Mouse (Mus musculus) lung, embryonic 15.5 days (tissue): Measurements from ENCODE around the gene Pxdc1. TPM values are rescaled to one million over a fixed set of nuclear protein-coding genes. Genes with fewer than 3 reads are reported as not detected.

ENCODE experiments used
- ATAC-seq: fragments of 200-750 bp; cut with Nextera tagmentation; 2 replicates; pipeline ENCODE4 v1.8.0; 2017; ENCODE audit warnings: moderate number of reproducible peaks, borderline replicate concordance; ENCODE audit not compliant: low FRiP score, low TSS enrichment; ENCODE audit errors: extremely low read depth
- H3K27ac ChIP-seq: fragments of 300-500 bp; sonication (generic); 2 replicates; pipeline ENCODE4 v1.5.1; 2015; ENCODE audit warnings: moderate library complexity, mild to moderate bottlenecking, inconsistent platforms
- H3K27me3 ChIP-seq: fragments of 300-500 bp; sonication (generic); 2 replicates; pipeline ENCODE4 v1.6.1; 2015; ENCODE audit warnings: inconsistent platforms
- H3K36me3 ChIP-seq: fragments of 300-500 bp; sonication (generic); 2 replicates; pipeline ENCODE4 v1.6.1; 2015; ENCODE audit warnings: inconsistent platforms
- H3K4me1 ChIP-seq: fragments of 300-500 bp; sonication (generic); 2 replicates; pipeline ENCODE4 v1.6.1; 2015; ENCODE audit warnings: inconsistent platforms
- H3K4me2 ChIP-seq: fragments of 300-500 bp; sonication (generic); 2 replicates; pipeline ENCODE4 v1.6.1; 2015; ENCODE audit warnings: inconsistent platforms, mild to moderate bottlenecking, moderate library complexity
- H3K4me3 ChIP-seq: fragments of 300-500 bp; sonication (generic); 2 replicates; pipeline ENCODE4 v1.5.1; 2015; ENCODE audit warnings: mild to moderate bottlenecking, inconsistent platforms
- H3K9ac ChIP-seq: fragments of 300-500 bp; sonication (generic); 2 replicates; pipeline ENCODE4 v1.6.1; 2015; ENCODE audit warnings: inconsistent platforms
- H3K9me3 ChIP-seq: fragments of 300-500 bp; sonication (generic); 2 replicates; pipeline ENCODE4 v1.6.1; 2016; ENCODE audit warnings: inconsistent platforms
- WGBS: fragments of 180-500 bp; shearing (Covaris S2); methylation state at CpG from one replicate; pipeline ENCODE4 v1.1.7; 2015; 5-methylcytosine and 5-hydroxymethylcytosine counted together
- polyA plus RNA-seq: library from polyadenylated mRNA; unstranded; fragments of >200 nt; fragmentation: Nextera tagmentation; extraction: Ambion mirVana; gene quantifications from 2 replicates; pipeline ENCODE4 v1.2.1, GENCODE M21; 2015

Pxdc1 gene
- polyA plus RNA-seq, 1 experiment from 2014 or later, result 7.3 TPM

DNA sequence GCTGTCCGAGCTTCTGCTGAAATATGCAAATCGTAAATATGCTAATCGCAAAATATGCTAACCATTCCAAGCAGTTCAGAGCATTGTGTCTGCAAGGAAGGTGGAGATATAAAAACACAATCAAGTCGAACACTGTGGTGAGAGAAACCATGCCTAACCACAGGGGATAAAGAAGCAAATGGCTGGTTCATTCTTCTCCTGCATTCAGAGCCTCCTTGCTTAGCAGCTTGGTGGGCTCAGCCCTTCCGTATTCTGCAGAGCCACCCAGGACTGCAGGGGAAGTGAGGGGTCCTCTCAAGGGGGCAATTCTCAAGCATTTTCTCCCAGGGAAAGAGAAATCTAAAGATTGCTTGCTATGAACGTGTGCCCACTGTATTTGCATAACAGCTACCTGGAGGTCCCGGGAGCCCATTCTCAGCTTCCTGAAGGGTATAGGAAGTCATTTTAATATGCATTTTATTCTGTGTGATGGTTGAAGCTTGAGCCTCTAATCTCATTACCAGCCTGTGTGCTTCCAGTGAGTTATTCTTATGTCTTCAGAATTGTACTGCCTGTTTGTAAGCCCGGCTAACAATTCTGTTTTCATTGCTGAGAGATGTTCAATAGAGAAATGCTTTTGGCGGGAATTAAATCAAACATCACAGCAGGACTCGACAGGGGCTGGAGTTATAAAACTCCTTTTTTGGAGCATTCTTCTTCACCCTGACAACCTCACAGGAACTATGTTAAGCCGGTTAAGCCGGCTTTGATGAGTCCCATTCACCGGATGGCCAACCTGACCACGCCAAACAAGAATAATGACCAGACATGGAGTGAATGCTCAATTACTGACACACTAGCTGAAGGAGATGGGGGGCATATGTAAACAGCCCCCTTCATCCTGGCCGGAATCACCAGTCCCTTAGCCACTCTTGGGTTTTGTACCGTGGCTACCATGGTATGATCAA, 16.9 kb upstream of the Pxdc1 start:
- no peak overlapping the region for H3K4me2 ChIP-seq
- H3K4me3 ChIP-seq, result no peak overlapping the region
- H3K36me3 ChIP-seq, result no peaks in the 10 kb centered on the region
- no peaks in the 10 kb centered on the region for H3K9me3 ChIP-seq
- no peak overlapping the region for H3K27ac ChIP-seq
- no peak for ATAC-seq
- H3K9ac ChIP-seq, result no peak overlapping the region
- 56% methylated on average over 16 of the region's 16 CpGs for WGBS
- peaks cover 5% of the 10 kb centered on the region for H3K4me1 ChIP-seq
- no peaks in the 10 kb centered on the region for H3K27me3 ChIP-seq

DNA sequence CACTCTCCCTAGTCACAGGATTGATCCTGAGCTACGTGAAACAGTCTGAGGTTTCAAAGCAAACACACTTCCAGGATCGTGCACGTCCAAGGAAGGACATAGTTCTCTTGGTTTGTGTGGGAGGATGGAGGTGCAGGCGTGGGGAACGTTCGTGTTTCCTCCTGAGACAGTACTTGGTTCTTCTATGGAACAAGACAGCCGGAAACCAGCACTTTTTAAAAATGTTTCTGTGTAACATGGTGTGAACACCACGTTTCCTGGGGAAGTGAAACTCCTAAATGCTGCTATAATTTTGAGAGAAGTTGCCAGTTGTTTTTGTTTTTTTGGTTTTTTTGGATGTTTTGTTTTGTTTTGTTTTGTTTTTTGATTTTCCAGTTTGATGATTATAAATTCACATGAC, 13.9 kb upstream of the Pxdc1 start:
- Histone ChIP-seq H3K9me3 (no peaks in the 10 kb centered on the region), H3K9ac (no peak overlapping the region), H3K27me3 (no peaks in the 10 kb centered on the region), H3K4me3 (no peak overlapping the region), H3K27ac (no peak overlapping the region), H3K36me3 (no peaks in the 10 kb centered on the region), H3K4me2 (no peak overlapping the region), H3K4me1 (no peaks in the 10 kb centered on the region)
- ATAC-seq, result no peak
- 63% methylated on average over 8 of the region's 8 CpGs for WGBS

DNA sequence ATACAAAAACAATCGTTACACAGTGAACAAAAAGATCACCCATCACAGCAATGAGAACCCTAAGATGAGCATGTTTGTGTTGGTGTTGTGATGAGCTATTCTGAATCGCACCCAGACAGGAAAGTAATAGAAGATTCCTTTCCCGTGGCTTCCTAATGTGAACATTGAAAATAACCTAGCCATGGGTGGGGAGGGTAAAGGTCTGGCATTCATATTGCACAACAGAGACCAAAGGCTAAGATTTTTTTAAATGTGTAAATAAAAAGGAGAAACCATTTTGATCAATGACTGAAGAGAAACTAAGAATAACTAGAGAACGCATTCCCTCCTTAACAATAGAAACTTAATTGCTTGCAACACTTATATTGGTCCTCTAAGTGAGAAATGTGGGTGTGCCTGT, 11.8 kb upstream of the Pxdc1 start:
- Histone ChIP-seq H3K27ac (no peak overlapping the region), H3K4me2 (no peak overlapping the region), H3K27me3 (no peaks in the 10 kb centered on the region), H3K9me3 (no peaks in the 10 kb centered on the region), H3K4me3 (no peak overlapping the region), H3K4me1 (no peaks in the 10 kb centered on the region), H3K9ac (no peak overlapping the region), H3K36me3 (no peaks in the 10 kb centered on the region)
- ATAC-seq, result no peak
- 81% methylated on average over 4 of the region's 4 CpGs for WGBS

DNA sequence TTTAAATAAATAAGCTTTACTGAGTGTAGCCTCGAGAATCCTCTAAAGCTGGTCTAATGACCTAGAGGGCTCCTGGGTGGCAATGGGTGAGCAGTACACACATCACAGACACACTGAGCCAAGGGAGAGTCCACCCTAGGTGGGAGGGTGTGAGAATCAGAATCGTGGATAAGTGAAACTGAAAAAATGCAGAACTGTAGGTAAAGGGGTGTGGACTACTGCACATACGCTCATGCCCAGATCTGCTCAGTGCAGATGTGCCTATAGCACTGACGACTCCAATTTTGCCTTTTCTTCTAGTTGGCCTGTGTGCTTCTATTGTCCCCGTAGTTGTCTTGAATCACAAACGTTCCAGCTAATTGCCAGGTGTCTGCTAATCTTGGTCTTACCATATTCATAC, 10.5 kb upstream of the Pxdc1 start:
- H3K4me2 ChIP-seq, result no peak overlapping the region
- WGBS, result 75% methylated on average over 6 of the region's 6 CpGs
- H3K27me3 ChIP-seq, result no peaks in the 10 kb centered on the region
- no peaks in the 10 kb centered on the region for H3K4me1 ChIP-seq
- no peak overlapping the region for H3K4me3 ChIP-seq
- H3K9ac ChIP-seq, result no peak overlapping the region
- H3K27ac ChIP-seq, result no peak overlapping the region
- ATAC-seq, result no peak
- no peaks in the 10 kb centered on the region for H3K9me3 ChIP-seq
- H3K36me3 ChIP-seq, result no peaks in the 10 kb centered on the region

DNA sequence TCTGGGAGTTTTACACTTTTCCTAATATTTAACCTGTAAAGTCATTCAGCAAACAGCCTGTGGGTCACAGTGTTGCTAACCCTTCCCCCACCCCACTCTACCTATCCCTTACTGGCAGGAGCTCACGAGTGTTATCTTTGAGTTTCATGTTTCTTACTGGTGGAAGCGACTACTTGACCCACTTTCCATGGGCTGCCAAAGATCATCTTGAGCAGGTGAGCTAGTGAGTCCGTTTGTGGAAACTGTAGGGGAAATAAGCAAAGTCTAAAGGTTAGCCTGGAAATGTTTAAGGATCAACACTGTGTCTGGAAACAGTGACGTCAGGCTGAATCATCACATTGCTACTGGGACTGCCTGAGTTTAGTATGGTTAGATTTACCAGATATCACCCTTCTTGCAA, 6.2 kb upstream of the Pxdc1 start:
- Histone ChIP-seq H3K4me2 (no peak overlapping the region), H3K27me3 (peaks cover 4% of the 10 kb centered on the region; the same call in 1 of the 2 replicates), H3K4me3 (no peak overlapping the region), H3K4me1 (no peaks in the 10 kb centered on the region), H3K9me3 (no peaks in the 10 kb centered on the region), H3K27ac (no peak overlapping the region), H3K36me3 (no peaks in the 10 kb centered on the region), H3K9ac (no peak overlapping the region)
- 34% methylated on average over 4 of the region's 4 CpGs for WGBS
- no peak for ATAC-seq

DNA sequence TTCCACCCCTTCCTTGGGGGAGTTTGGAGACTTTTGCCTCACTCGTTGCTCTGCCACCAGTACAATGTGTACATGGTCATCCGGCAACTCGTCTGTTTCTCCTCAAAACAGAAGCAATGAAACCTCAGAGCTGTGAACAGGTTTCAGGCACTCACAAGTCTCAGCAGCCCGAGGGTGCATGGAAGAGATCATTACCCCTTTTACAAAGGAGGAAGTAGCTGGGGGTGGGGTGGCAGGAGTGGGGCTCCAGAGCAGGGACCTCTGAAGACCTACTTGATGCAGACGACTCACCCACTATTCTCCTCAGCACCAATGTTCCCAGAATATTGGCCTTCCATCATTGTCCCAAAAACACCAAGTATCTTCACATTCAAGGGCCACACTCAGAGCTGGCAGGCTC, 3.1 kb upstream of the Pxdc1 start:
- WGBS, result 79% methylated on average over 5 of the region's 5 CpGs
- Histone ChIP-seq H3K27me3 (peaks cover 4% of the 10 kb centered on the region; the same call in 1 of the 2 replicates), H3K4me3 (no peak overlapping the region), H3K27ac (no peak overlapping the region), H3K4me1 (peaks cover 19% of the 10 kb centered on the region), H3K9ac (no peak overlapping the region), H3K4me2 (no peak overlapping the region), H3K9me3 (no peaks in the 10 kb centered on the region), H3K36me3 (no peaks in the 10 kb centered on the region)
- no peak for ATAC-seq

DNA sequence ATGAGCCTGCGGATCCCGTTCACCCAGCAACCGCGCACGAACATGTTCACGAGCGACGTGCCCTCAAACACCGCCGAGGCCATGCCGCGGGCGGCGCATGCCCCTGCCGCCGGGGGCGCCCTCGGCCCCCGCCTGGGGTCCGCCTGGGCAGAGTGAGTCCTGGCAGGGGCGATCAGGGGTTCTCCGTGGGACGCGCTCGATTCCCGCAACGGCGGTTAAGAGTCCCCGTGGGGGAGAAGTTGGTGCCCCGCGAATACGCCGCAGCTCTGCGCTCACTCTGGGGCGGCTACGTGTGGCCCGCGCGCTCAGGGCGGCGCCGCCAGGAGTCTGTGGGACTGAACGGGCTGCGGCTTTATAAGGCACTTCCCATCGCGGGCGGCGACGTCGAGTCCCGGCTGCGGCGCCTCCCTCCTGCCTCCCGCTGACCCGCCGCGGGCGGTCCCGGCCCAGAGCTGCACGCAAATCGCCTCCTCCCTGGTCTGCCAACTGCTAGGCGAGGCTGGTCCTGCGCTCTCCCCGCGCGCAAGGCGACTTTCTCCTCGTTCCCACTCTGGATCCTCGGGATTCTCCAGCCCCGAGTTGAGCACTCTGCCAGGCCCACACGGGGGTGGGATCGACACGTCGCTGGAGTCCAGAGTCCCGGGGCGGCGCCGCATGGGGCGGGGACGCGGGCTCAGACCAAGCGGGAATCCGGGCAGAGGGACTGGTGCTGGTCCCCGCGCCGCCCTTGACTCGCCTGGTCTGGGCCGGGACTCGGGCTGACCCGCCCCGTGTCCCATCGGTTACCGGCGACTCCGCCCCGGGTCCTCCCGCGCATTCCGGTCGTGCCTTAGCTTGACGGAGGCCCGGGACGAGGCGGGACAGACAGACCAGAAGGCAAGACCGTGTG, 689 bp downstream of the Pxdc1 start:
- Histone ChIP-seq H3K4me1 (peaks cover 30% of the 10 kb centered on the region), H3K27me3 (peaks cover 32% of the 10 kb centered on the region), H3K36me3 (no peaks in the 10 kb centered on the region), H3K9me3 (no peaks in the 10 kb centered on the region), H3K27ac (peak overlapping the region; percentile 76), H3K4me3 (peak overlapping the region; percentile 51), H3K9ac (peak overlapping the region; percentile 67), H3K4me2 (peak overlapping the region; percentile 93)
- ATAC-seq, result peak; percentile 71
- under 1% methylated on average over 105 of the region's 105 CpGs for WGBS

DNA sequence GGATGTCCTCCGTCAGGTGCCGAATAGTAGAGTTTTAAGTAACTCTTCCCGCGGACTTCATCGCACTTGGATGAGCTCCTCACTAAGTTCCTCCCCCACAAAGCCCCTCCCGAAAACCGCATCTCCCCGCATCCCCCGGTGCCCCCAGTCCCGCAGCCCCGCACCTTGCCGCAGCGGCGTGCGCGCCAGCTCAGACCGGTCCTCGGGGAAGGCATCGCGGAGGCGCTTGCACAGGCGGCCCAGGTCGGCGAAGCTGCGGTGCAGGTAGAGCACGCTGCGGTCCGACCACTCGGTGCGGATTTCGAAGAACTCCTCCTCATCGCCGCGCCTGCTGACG, 1.3 kb downstream of the Pxdc1 start:
- H3K4me1 ChIP-seq, result peaks cover 30% of the 10 kb centered on the region
- H3K4me3 ChIP-seq, result peak overlapping the region; percentile 51
- H3K9me3 ChIP-seq, result no peaks in the 10 kb centered on the region
- peak overlapping the region; percentile 76; the same call in 1 of the 2 replicates for H3K27ac ChIP-seq
- peaks cover 37% of the 10 kb centered on the region for H3K27me3 ChIP-seq
- peak overlapping the region; percentile 67 for H3K9ac ChIP-seq
- WGBS, result 1% methylated on average over 35 of the region's 35 CpGs
- peak overlapping the region; percentile 93 for H3K4me2 ChIP-seq
- no peaks in the 10 kb centered on the region for H3K36me3 ChIP-seq
- peak; percentile 3; the same call in 1 of the 2 replicates for ATAC-seq

DNA sequence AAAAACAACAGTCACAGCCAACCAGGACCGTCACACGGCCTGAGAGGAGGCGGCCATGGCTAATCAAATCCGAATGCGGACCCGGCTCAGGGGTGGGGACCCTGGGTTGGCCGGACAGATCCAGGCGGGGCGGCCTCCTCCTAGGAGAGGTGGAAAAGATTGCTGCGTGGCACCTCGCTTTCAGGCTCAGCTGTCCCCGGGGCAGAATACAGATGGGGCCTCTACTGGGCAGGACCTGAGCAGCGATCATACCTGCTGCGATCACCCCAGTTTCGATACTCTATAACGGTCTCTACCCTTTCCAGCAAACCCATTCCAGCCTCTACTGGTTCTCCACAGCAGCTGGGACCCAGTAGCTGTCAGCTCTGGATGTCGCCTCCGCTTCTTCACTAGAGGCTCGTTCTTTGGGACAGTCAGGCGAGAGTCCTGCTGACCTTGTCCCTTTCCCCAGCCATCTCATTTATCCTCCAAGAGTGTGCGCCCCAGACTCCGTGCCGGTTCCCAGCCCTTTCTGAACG, 1.8 kb downstream of the Pxdc1 start:
- peaks cover 30% of the 10 kb centered on the region for H3K4me1 ChIP-seq
- no peaks in the 10 kb centered on the region for H3K9me3 ChIP-seq
- peaks cover 37% of the 10 kb centered on the region for H3K27me3 ChIP-seq
- 3% methylated on average over 24 of the region's 24 CpGs for WGBS
- peak overlapping the region; percentile 93 for H3K4me2 ChIP-seq
- ATAC-seq, result peak; percentile 56; the same call in 1 of the 2 replicates
- H3K9ac ChIP-seq, result peak overlapping the region; percentile 67
- peak overlapping the region; percentile 7; the same call in 1 of the 2 replicates for H3K27ac ChIP-seq
- no peaks in the 10 kb centered on the region for H3K36me3 ChIP-seq
- peak overlapping the region; percentile 51 for H3K4me3 ChIP-seq

DNA sequence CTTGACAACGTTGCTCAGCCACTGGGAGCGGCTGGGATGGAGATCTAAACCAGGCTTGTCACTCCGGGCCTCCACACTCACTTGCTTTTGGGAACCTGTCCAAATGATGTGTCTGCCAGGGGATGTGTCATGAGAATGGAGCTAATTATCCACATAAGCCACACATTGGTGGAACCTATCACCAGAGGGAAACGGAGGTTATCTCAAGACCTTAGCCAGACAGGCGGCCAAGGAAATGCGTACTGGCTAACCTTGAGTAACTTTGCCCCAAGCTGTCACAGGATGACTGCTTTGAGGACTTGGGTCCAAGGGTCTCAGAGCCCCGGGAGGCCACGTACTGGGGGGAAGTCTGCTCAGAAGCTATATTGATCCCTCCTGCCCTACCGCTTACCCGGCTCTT, 2.3 kb downstream of the Pxdc1 start:
- Histone ChIP-seq H3K4me2 (peak overlapping the region; percentile 93), H3K27me3 (peaks cover 37% of the 10 kb centered on the region), H3K27ac (peak overlapping the region; percentile 7; the same call in 1 of the 2 replicates), H3K9me3 (no peaks in the 10 kb centered on the region), H3K9ac (peak overlapping the region; percentile 67; the same call in 1 of the 2 replicates), H3K4me3 (peak overlapping the region; percentile 51), H3K36me3 (no peaks in the 10 kb centered on the region), H3K4me1 (peaks cover 35% of the 10 kb centered on the region)
- no peak for ATAC-seq
- WGBS, result 26% methylated on average over 10 of the region's 10 CpGs

DNA sequence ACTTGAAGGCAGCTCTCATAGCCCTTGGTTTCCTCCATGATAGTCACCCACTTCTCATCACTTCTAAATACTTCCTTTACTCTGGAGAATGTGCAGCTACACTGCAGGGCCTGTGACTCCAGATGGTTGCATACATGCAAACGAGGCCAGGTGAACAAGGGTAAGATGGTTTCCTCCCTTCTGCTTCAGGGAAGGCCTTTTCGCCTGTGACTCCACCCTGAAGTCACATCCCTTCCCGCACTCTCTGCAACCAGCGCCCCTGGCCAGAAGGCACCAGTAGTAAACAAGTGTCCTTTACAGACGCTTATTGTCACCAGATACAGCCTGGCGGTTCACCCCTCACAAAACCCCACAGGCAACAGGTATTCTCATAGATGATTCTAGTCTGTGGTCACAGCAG, 2.9 kb downstream of the Pxdc1 start:
- Histone ChIP-seq H3K27me3 (peaks cover 37% of the 10 kb centered on the region), H3K9me3 (no peaks in the 10 kb centered on the region), H3K4me2 (peak overlapping the region; percentile 93), H3K4me3 (peak overlapping the region; percentile 51; the same call in 1 of the 2 replicates), H3K27ac (no peak overlapping the region), H3K4me1 (peaks cover 35% of the 10 kb centered on the region), H3K9ac (no peak overlapping the region), H3K36me3 (no peaks in the 10 kb centered on the region)
- no peak for ATAC-seq
- WGBS, result 75% methylated on average over 6 of the region's 6 CpGs
